Mouse (Mus musculus) layer of hippocampus, adult 18-20 months (tissue): Measurements from ENCODE around the gene Hist1h2ba. TPM values are rescaled to one million over a fixed set of nuclear protein-coding genes. Genes with fewer than 3 reads are reported as not detected.
A peak's percentile ranks its signal among the peaks of the same experiment; 100 is the strongest.

Experiments
- DNase-seq, 2 experiments: peaks; one replicate each; pipeline ENCODE4 v3.0.0; 2022; ENCODE audit warnings: low spot score in 2 of 2
- long read RNA-seq: library from polyadenylated mRNA; stranded (forward); transcript quantifications from one replicate; pipeline ENCODE4 v2.0.0, GENCODE M21; 2021
- total RNA-seq, 2 experiments: library from RNA; stranded (reverse); gene quantifications; 2 replicates each; pipeline ENCODE4 v1.2.3; 2021

The Hist1h2ba gene
- not detected for total RNA-seq
- long read RNA-seq, result 0 reads

- DNase-seq, result no peak
Observed at GRCm38 (mm10) chr13:23933421-23934210, at the start of gene Hist1h2ba. Gene Hist1h2ba (minus strand): TSS chr13:23934156.

GRCm38 (mm10) chr13:23972271-23972670 lies 38.3 kb upstream of the Hist1h2ba start:
- no peak for DNase-seq

- DNase-seq, result peak in 1 of 2 experiments; percentile 11
Observed at GRCm38 (mm10) chr13:23971870-23972269, 37.9 kb upstream of the Hist1h2ba start.

GRCm38 (mm10) chr13:23964909-23965308 lies 31.0 kb upstream of the Hist1h2ba start:
- DNase-seq, result no peak

- no peak for DNase-seq
Observed at GRCm38 (mm10) chr13:23959776-23960175, 25.8 kb upstream of the Hist1h2ba start.

- no peak for DNase-seq
Observed at GRCm38 (mm10) chr13:23950928-23951327, 17.0 kb upstream of the Hist1h2ba start.

- no peak for DNase-seq
Observed at GRCm38 (mm10) chr13:23949484-23950246, 15.7 kb upstream of the Hist1h2ba start.

- DNase-seq, result no peak
Observed at GRCm38 (mm10) chr13:23946254-23946653, 12.3 kb upstream of the Hist1h2ba start.

GRCm38 (mm10) chr13:23942861-23943260 lies 8.9 kb upstream of the Hist1h2ba start:
- DNase-seq, result no peak

- DNase-seq, result no peak
Observed at GRCm38 (mm10) chr13:23940291-23940690, 6.3 kb upstream of the Hist1h2ba start.

GRCm38 (mm10) chr13:23938699-23939098 lies 4.7 kb upstream of the Hist1h2ba start:
- peak in 1 of 2 experiments; percentile 22 for DNase-seq

- no peak for DNase-seq
Observed at GRCm38 (mm10) chr13:23934211-23934520, 210 bp upstream of the Hist1h2ba start, which contains the start of gene Hist1h2aa. Gene Hist1h2aa (plus strand): TSS chr13:23934462.

GRCm38 (mm10) chr13:23930904-23931303 lies 3.1 kb downstream of the Hist1h2ba start:
- no peak for DNase-seq

GRCm38 (mm10) chr13:23930461-23930860 lies 3.5 kb downstream of the Hist1h2ba start:
- no peak for DNase-seq

GRCm38 (mm10) chr13:23928637-23929036 lies 5.3 kb downstream of the Hist1h2ba start:
- DNase-seq, result no peak

- DNase-seq, result no peak
Observed at GRCm38 (mm10) chr13:23925792-23926191, 8.2 kb downstream of the Hist1h2ba start.

GRCm38 (mm10) chr13:23917674-23918073 lies 16.3 kb downstream of the Hist1h2ba start:
- DNase-seq, result no peak

- no peak for DNase-seq
Observed at GRCm38 (mm10) chr13:23916132-23916531, 17.8 kb downstream of the Hist1h2ba start.

GRCm38 (mm10) chr13:23914376-23915167 lies 19.4 kb downstream of the Hist1h2ba start, which contains the start of gene Slc17a4:
Gene Slc17a4 (minus strand): TSS chr13:23915009.
- DNase-seq, result no peak

GRCm38 (mm10) chr13:23913791-23914306 lies 20.1 kb downstream of the Hist1h2ba start:
- DNase-seq, result no peak

GRCm38 (mm10) chr13:23911335-23911734 lies 22.6 kb downstream of the Hist1h2ba start:
- no peak for DNase-seq
